Comparison of ENCODE assay signal across 11 mouse cellular contexts in genomic region chrX:139372665-139373064, GRCm38 (mm10). TPM values are rescaled to one million over a fixed set of nuclear protein-coding genes. Genes with fewer than 3 reads are reported as not detected.
A peak's percentile ranks its signal among the peaks of the same experiment; 100 is the strongest.
DNase-seq lines count a peak whose midpoint lies in the region; ATAC-seq and TF ChIP-seq lines count a peak whose summit lies in the region.
"Had no signal": no experiment of that assay in that cellular context is flagged by ENCODE, and none has a peak within 500 bp of the region (broad histone marks: within the 10 kb centered on the region; RNA-seq: fewer than 3 reads in every experiment).

No protein-coding gene starts in this region.

- no peaks in the 10 kb centered on the region for H3K36me3 ChIP-seq in liver, adult 2 months (ENCODE audit: control insufficient read depth, insufficient read depth, low read length)
- no peaks in the 10 kb centered on the region for H3K36me3 ChIP-seq in liver, embryonic 11.5 days (ENCODE audit: control insufficient read depth, insufficient read depth, low read length)
- H3K36me3 ChIP-seq: liver, embryonic 15.5 days had no signal

- intact Hi-C loops in gastrocnemius, adult 2 months (cut with DNase I), result no loop called here

- H3K4me2 ChIP-seq in liver, embryonic 11.5 days, result no peak overlapping the region
- H3K4me2 ChIP-seq: liver, embryonic 15.5 days had no signal

- no peak overlapping the region for H3K9ac ChIP-seq in liver, adult 2 months (ENCODE audit: low read depth, low read length)
- no peak overlapping the region for H3K9ac ChIP-seq in liver, embryonic 11.5 days (ENCODE audit: low read depth, low read length)
- H3K9ac ChIP-seq: liver, embryonic 15.5 days had no signal

- no peak for DNase-seq in gastrocnemius, adult 2 months
- no peak for DNase-seq in gastrocnemius, adult 8-10 months (ENCODE audit: low spot score in 2 of 2)
- DNase-seq in liver, adult 2 months (ENCODE audit: extremely low read depth, low read depth, low spot score), result peak; percentile 5
- DNase-seq in liver, embryonic 11.5 days (ENCODE audit: low spot score), result no peak
- peak; percentile 5 for DNase-seq in MN1 (ENCODE audit: low spot score)
- DNase-seq in induced T-regulatory cell, adult 2 months (ENCODE audit: low read depth), result peak; percentile 0
- no peak for DNase-seq in cerebellum, adult 11 months
- DNase-seq in right cerebral cortex, postnatal 14 days, result no peak
- DNase-seq: right cerebral cortex, postnatal 25 days had no signal

- peak; percentile 52 for TF ChIP-seq CTCF in gastrocnemius, adult 2 months (IDR thresholded peaks at IDR 0.05)
- TF ChIP-seq CTCF in liver, adult 2 months (IDR thresholded peaks at IDR 0.05; ENCODE audit: low read depth, low read length), result no peak

- no peaks in the 10 kb centered on the region for H3K4me1 ChIP-seq in liver, adult 2 months (ENCODE audit: control insufficient read depth, insufficient read depth, low read length)
- H3K4me1 ChIP-seq in liver, embryonic 11.5 days (replicated peaks; ENCODE audit: control insufficient read depth, insufficient read depth, low read length), result no peaks in the 10 kb centered on the region
- H3K4me1 ChIP-seq: liver, embryonic 15.5 days had no signal

- H3K27ac ChIP-seq in gastrocnemius, adult 2 months, result no peak overlapping the region
- H3K27ac ChIP-seq in liver, adult 2 months (replicated peaks; ENCODE audit: insufficient read depth, low read depth, low read length), result no peak overlapping the region
- H3K27ac ChIP-seq in liver, embryonic 11.5 days (ENCODE audit: low read depth, low read length), result no peak overlapping the region
- H3K27ac ChIP-seq: liver, embryonic 15.5 days had no signal

- H3K4me3 ChIP-seq in gastrocnemius, adult 2 months, result no peak overlapping the region
- no peak overlapping the region for H3K4me3 ChIP-seq in liver, adult 2 months (ENCODE audit: insufficient read depth, low read depth, low read length)
- H3K4me3 ChIP-seq in liver, embryonic 11.5 days (ENCODE audit: low read depth, low read length), result no peak overlapping the region
- H3K4me3 ChIP-seq: liver, embryonic 15.5 days had no signal

- H3K9me3 ChIP-seq in liver, embryonic 11.5 days (ENCODE audit: control insufficient read depth, low read length), result no peaks in the 10 kb centered on the region
- H3K9me3 ChIP-seq: liver, embryonic 15.5 days had no signal

- ATAC-seq in liver, embryonic 11.5 days (replicated peaks; ENCODE audit: low FRiP score), result no peak

- no peak for TF ChIP-seq POLR2A in liver, adult 2 months (IDR thresholded peaks at IDR 0.05; ENCODE audit: extremely low read depth, insufficient read depth, low read length)

- H3K79me2 ChIP-seq in liver, adult 2 months (ENCODE audit: control insufficient read depth, insufficient read depth, low read length), result no peaks in the 10 kb centered on the region

- no peaks in the 10 kb centered on the region for H3K27me3 ChIP-seq in liver, adult 2 months (ENCODE audit: control insufficient read depth, insufficient read depth, low read length)
- no peaks in the 10 kb centered on the region for H3K27me3 ChIP-seq in liver, embryonic 11.5 days (replicated peaks; ENCODE audit: control insufficient read depth, insufficient read depth, low read length)
- H3K27me3 ChIP-seq: liver, embryonic 15.5 days had no signal

RNA-seq across cellular contexts. Expression of gene Trap1a, which starts 39.2 kb away (rescaled TPM):
- not detected for total RNA-seq in gastrocnemius, adult 2 months (2021)
- total RNA-seq in gastrocnemius, adult 8-10 months (2022), result not detected
- not detected in 2 replicates for total RNA-seq in liver, adult 2 months (2014; rRNA removed)
- not detected in 2 replicates for polyA plus RNA-seq in liver, adult 2 months (2012; rRNA removed)
- polyA plus RNA-seq in liver, embryonic 11.5 days (2014; fragmentation: Nextera tagmentation; extraction: Ambion mirVana), result 0.56 and 0.70 TPM in 2 replicates
- polyA plus RNA-seq: liver, embryonic 15.5 days; thymus, postnatal 0 days had no signal

Comparison
In these comparisons a context has a peak if more than half of its experiments do, and no peak if none do; other contexts are left out.
1. DNase-seq: peak in liver, adult 2 months (single experiment), MN1 (single experiment) and induced T-regulatory cell, adult 2 months (single experiment); none in gastrocnemius, adult 2 months (single experiment), gastrocnemius, adult 8-10 months (0 of 2), liver, embryonic 11.5 days (single experiment), cerebellum, adult 11 months (single experiment) and right cerebral cortex, postnatal 14 days (single experiment).